Mouse (Mus musculus): ENCODE data around the gene Ifnlr1. TPM values are rescaled to one million over a fixed set of nuclear protein-coding genes. Genes with fewer than 3 reads are reported as not detected.
"Not testable (repeated sequence)": the region's sequence is repeated elsewhere in the genome, so short reads cannot be mapped to it uniquely, and the experiment has no call there.

The Ifnlr1 gene
- polyA plus RNA-seq, 1 experiment from 2014 or later: 1.1 TPM

- Histone ChIP-seq H3K4me1 (ENCODE audit: control insufficient read depth, insufficient read depth, low read length) (no peaks in the 10 kb centered on the region), H3K36me3 (ENCODE audit: control insufficient read depth, insufficient read depth, low read length) (no peaks in the 10 kb centered on the region), H3K9me3 (ENCODE audit: control insufficient read depth, low read length) (0 out of 2 replicates have a peak, but pooled peaks cover 5% of the 10 kb centered on the region), H3K4me3 (ENCODE audit: low read depth, low read length) (no peak overlapping the region), H3K4me2 (ENCODE audit: low read depth, low read length) (no peak overlapping the region), H3K27ac (replicated peaks; ENCODE audit: low read depth, low read length) (no peak overlapping the region), H3K9ac (ENCODE audit: low read depth, low read length) (no peak overlapping the region), H3K27me3 (replicated peaks; ENCODE audit: control insufficient read depth, insufficient read depth, low read length) (no peaks in the 10 kb centered on the region)
- DNase-seq (ENCODE audit: low spot score): no peak
- ATAC-seq (ENCODE audit: low read depth): no peak
- 90% methylated on average over 7 of the region's 7 CpGs for WGBS
These were observed 12.4 kb downstream of the Ifnlr1 start for GRCm38 (mm10) chr4:135698498-135698897.

GRCm38 (mm10) chr4:135703497-135703896 is 17.4 kb downstream of the Ifnlr1 start:
- no peak overlapping the region for H3K9ac ChIP-seq (ENCODE audit: low read depth, low read length)
- no peaks in the 10 kb centered on the region for H3K4me1 ChIP-seq (ENCODE audit: control insufficient read depth, insufficient read depth, low read length)
- WGBS: 71% methylated on average over 13 of the region's 13 CpGs
- H3K9me3 ChIP-seq (ENCODE audit: control insufficient read depth, low read length): no peaks in the 10 kb centered on the region
- no peak for ATAC-seq (ENCODE audit: low read depth)
- no peak overlapping the region for H3K4me3 ChIP-seq (ENCODE audit: low read depth, low read length)
- DNase-seq (ENCODE audit: low spot score): no peak
- no peak overlapping the region for H3K4me2 ChIP-seq (ENCODE audit: low read depth, low read length)
- H3K36me3 ChIP-seq (ENCODE audit: control insufficient read depth, insufficient read depth, low read length): no peaks in the 10 kb centered on the region
- H3K27ac ChIP-seq (replicated peaks; ENCODE audit: low read depth, low read length): no peak overlapping the region
- no peaks in the 10 kb centered on the region for H3K27me3 ChIP-seq (replicated peaks; ENCODE audit: control insufficient read depth, insufficient read depth, low read length)

GRCm38 (mm10) chr4:135704016-135704415 is 17.9 kb downstream of the Ifnlr1 start:
- no peak for ATAC-seq (ENCODE audit: low read depth)
- Histone ChIP-seq H3K27me3 (replicated peaks; ENCODE audit: control insufficient read depth, insufficient read depth, low read length) (no peaks in the 10 kb centered on the region), H3K9ac (ENCODE audit: low read depth, low read length) (no peak overlapping the region), H3K9me3 (ENCODE audit: control insufficient read depth, low read length) (no peaks in the 10 kb centered on the region), H3K36me3 (ENCODE audit: control insufficient read depth, insufficient read depth, low read length) (no peaks in the 10 kb centered on the region), H3K4me3 (ENCODE audit: low read depth, low read length) (no peak overlapping the region), H3K4me2 (ENCODE audit: low read depth, low read length) (no peak overlapping the region), H3K27ac (replicated peaks; ENCODE audit: low read depth, low read length) (no peak overlapping the region), H3K4me1 (ENCODE audit: control insufficient read depth, insufficient read depth, low read length) (no peaks in the 10 kb centered on the region)
- DNase-seq (ENCODE audit: low spot score): no peak
- 54% methylated on average over 6 of the region's 6 CpGs for WGBS

- ATAC-seq (ENCODE audit: low read depth): no peak
- 90% methylated on average over 6 of the region's 6 CpGs for WGBS
- Histone ChIP-seq H3K9me3 (ENCODE audit: control insufficient read depth, low read length) (no peaks in the 10 kb centered on the region), H3K27me3 (replicated peaks; ENCODE audit: control insufficient read depth, insufficient read depth, low read length) (no peaks in the 10 kb centered on the region), H3K36me3 (ENCODE audit: control insufficient read depth, insufficient read depth, low read length) (no peaks in the 10 kb centered on the region), H3K9ac (ENCODE audit: low read depth, low read length) (no peak overlapping the region), H3K4me1 (ENCODE audit: control insufficient read depth, insufficient read depth, low read length) (no peaks in the 10 kb centered on the region), H3K27ac (replicated peaks; ENCODE audit: low read depth, low read length) (no peak overlapping the region), H3K4me3 (ENCODE audit: low read depth, low read length) (no peak overlapping the region), H3K4me2 (ENCODE audit: low read depth, low read length) (no peak overlapping the region)
- DNase-seq (ENCODE audit: low spot score): no peak
These were observed 20.0 kb downstream of the Ifnlr1 start for GRCm38 (mm10) chr4:135706045-135706444.

- Histone ChIP-seq H3K4me2 (ENCODE audit: low read depth, low read length) (peak overlapping the region; percentile 40), H3K36me3 (ENCODE audit: control insufficient read depth, insufficient read depth, low read length) (no peaks in the 10 kb centered on the region), H3K9me3 (ENCODE audit: control insufficient read depth, low read length) (peaks cover 6% of the 10 kb centered on the region; the same call in 1 of the 2 replicates), H3K27ac (replicated peaks; ENCODE audit: low read depth, low read length) (no peak overlapping the region), H3K4me3 (ENCODE audit: low read depth, low read length) (no peak overlapping the region), H3K4me1 (ENCODE audit: control insufficient read depth, insufficient read depth, low read length) (no peaks in the 10 kb centered on the region), H3K9ac (ENCODE audit: low read depth, low read length) (no peak overlapping the region), H3K27me3 (replicated peaks; ENCODE audit: control insufficient read depth, insufficient read depth, low read length) (no peaks in the 10 kb centered on the region)
- 14% methylated on average over 8 of the region's 8 CpGs for WGBS
- ATAC-seq (ENCODE audit: low read depth) (peak; percentile 66; the same call in 1 of the 2 replicates), DNase-seq (ENCODE audit: low spot score) (peak; percentile 61)
These were observed 23.0 kb downstream of the Ifnlr1 start for GRCm38 (mm10) chr4:135709072-135709564.

- 74% methylated on average over 11 of the region's 11 CpGs for WGBS
- no peaks in the 10 kb centered on the region for H3K36me3 ChIP-seq (ENCODE audit: control insufficient read depth, insufficient read depth, low read length)
- H3K4me1 ChIP-seq (ENCODE audit: control insufficient read depth, insufficient read depth, low read length): no peaks in the 10 kb centered on the region
- H3K4me3 ChIP-seq (ENCODE audit: low read depth, low read length): no peak overlapping the region
- no peak for DNase-seq (ENCODE audit: low spot score)
- no peaks in the 10 kb centered on the region for H3K27me3 ChIP-seq (replicated peaks; ENCODE audit: control insufficient read depth, insufficient read depth, low read length)
- ATAC-seq (ENCODE audit: low read depth): no peak
- H3K9ac ChIP-seq (ENCODE audit: low read depth, low read length): no peak overlapping the region
- H3K9me3 ChIP-seq (ENCODE audit: control insufficient read depth, low read length): peaks cover 6% of the 10 kb centered on the region; the same call in 1 of the 2 replicates
- H3K27ac ChIP-seq (replicated peaks; ENCODE audit: low read depth, low read length): no peak overlapping the region
- H3K4me2 ChIP-seq (ENCODE audit: low read depth, low read length): no peak overlapping the region
These were observed 23.5 kb downstream of the Ifnlr1 start for GRCm38 (mm10) chr4:135709621-135710020.

GRCm38 (mm10) chr4:135710392-135710791 is 24.3 kb downstream of the Ifnlr1 start:
- ATAC-seq (ENCODE audit: low read depth) (no peak), DNase-seq (ENCODE audit: low spot score) (no peak)
- Histone ChIP-seq H3K9me3 (ENCODE audit: control insufficient read depth, low read length) (peaks cover 6% of the 10 kb centered on the region; the same call in 1 of the 2 replicates), H3K9ac (ENCODE audit: low read depth, low read length) (no peak overlapping the region), H3K4me1 (ENCODE audit: control insufficient read depth, insufficient read depth, low read length) (no peaks in the 10 kb centered on the region), H3K36me3 (ENCODE audit: control insufficient read depth, insufficient read depth, low read length) (no peaks in the 10 kb centered on the region), H3K27ac (replicated peaks; ENCODE audit: low read depth, low read length) (no peak overlapping the region), H3K4me3 (ENCODE audit: low read depth, low read length) (no peak overlapping the region), H3K27me3 (replicated peaks; ENCODE audit: control insufficient read depth, insufficient read depth, low read length) (no peaks in the 10 kb centered on the region), H3K4me2 (ENCODE audit: low read depth, low read length) (no peak overlapping the region)
- WGBS: 73% methylated on average over 3 of the region's 3 CpGs

- H3K9me3 ChIP-seq (ENCODE audit: control insufficient read depth, low read length): peaks cover 6% of the 10 kb centered on the region; the same call in 1 of the 2 replicates
- no peak overlapping the region for H3K4me3 ChIP-seq (ENCODE audit: low read depth, low read length)
- no peaks in the 10 kb centered on the region for H3K4me1 ChIP-seq (ENCODE audit: control insufficient read depth, insufficient read depth, low read length)
- DNase-seq (ENCODE audit: low spot score) (no peak), ATAC-seq (ENCODE audit: low read depth) (no peak)
- no peak overlapping the region for H3K27ac ChIP-seq (replicated peaks; ENCODE audit: low read depth, low read length)
- H3K4me2 ChIP-seq (ENCODE audit: low read depth, low read length): no peak overlapping the region
- H3K9ac ChIP-seq (ENCODE audit: low read depth, low read length): no peak overlapping the region
- no peaks in the 10 kb centered on the region for H3K36me3 ChIP-seq (ENCODE audit: control insufficient read depth, insufficient read depth, low read length)
- H3K27me3 ChIP-seq (replicated peaks; ENCODE audit: control insufficient read depth, insufficient read depth, low read length): no peaks in the 10 kb centered on the region
- 85% methylated on average over 8 of the region's 8 CpGs for WGBS
These were observed 28.7 kb downstream of the Ifnlr1 start for GRCm38 (mm10) chr4:135714776-135715175.

- not testable (repeated sequence) for ATAC-seq (ENCODE audit: low read depth); H3K9ac ChIP-seq (ENCODE audit: low read depth, low read length); H3K36me3 ChIP-seq (ENCODE audit: control insufficient read depth, insufficient read depth, low read length); H3K4me1 ChIP-seq (ENCODE audit: control insufficient read depth, insufficient read depth, low read length); H3K27me3 ChIP-seq (replicated peaks; ENCODE audit: control insufficient read depth, insufficient read depth, low read length); H3K4me2 ChIP-seq (ENCODE audit: low read depth, low read length); H3K4me3 ChIP-seq (ENCODE audit: low read depth, low read length); DNase-seq (ENCODE audit: low spot score); H3K9me3 ChIP-seq (ENCODE audit: control insufficient read depth, low read length); H3K27ac ChIP-seq (replicated peaks; ENCODE audit: low read depth, low read length)
- WGBS: 95% methylated on average over 11 of the region's 11 CpGs
These were observed 30.4 kb downstream of the Ifnlr1 start for GRCm38 (mm10) chr4:135716438-135716837.
